Mouse (Mus musculus): ENCODE results near the gene Gpr33. TPM values are rescaled to one million over a fixed set of nuclear protein-coding genes. Genes with fewer than 3 reads are reported as not detected.
A peak's percentile ranks its signal among the peaks of the same experiment; 100 is the strongest.

The Gpr33 gene
- not detected for polyA plus RNA-seq (2017; shearing (Covaris generic))

DNA sequence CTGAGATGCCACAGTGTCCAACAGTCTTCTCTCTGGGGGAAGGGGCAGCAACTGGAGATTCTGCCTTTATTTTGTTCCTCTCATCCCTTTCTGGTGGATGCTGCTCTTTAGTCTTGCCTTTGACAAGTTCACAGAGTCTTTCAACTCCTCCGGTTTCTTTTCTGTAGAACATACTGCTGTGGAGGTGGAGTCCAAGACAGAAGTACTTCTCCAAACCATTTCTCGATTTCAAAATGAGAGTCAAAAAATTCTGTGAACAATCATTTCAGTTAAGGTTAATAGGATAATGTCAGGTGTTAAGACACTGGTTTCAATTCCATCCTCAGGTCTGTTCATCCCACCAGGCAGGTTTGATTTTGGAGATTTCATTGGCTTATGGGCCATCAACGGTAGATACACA lies at the start of gene Gpr33:
TSS of gene Gpr33 (minus strand) at position 101 of the 400 bp plus-strand sequence.
- ATAC-seq = no peak

GRCm38 (mm10) chr12:52049324-52049723 lies 21.5 kb upstream of the Gpr33 start:
- no peak for ATAC-seq

DNA sequence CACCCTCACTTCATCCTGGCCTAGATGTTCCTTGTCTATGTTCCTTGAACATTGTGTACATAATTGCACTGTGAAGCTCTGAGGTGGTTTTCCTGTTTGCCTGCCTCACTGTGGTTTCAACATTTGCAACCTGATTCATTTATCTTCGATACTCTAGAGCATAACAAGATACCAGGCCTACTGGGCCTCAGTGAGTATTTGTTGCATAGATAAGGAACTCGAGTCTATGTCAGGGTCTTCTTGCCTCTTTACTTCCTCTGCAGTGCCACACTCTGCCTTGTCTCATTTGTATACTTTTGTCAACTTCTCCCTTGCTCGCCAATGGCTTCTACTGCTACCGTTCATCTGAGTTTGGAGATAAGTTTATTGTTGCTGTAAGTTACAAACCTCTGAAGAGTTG lies 18.5 kb upstream of the Gpr33 start:
- ATAC-seq = no peak

GRCm38 (mm10) chr12:52042818-52043336 lies 15.0 kb upstream of the Gpr33 start:
- ATAC-seq = no peak

DNA sequence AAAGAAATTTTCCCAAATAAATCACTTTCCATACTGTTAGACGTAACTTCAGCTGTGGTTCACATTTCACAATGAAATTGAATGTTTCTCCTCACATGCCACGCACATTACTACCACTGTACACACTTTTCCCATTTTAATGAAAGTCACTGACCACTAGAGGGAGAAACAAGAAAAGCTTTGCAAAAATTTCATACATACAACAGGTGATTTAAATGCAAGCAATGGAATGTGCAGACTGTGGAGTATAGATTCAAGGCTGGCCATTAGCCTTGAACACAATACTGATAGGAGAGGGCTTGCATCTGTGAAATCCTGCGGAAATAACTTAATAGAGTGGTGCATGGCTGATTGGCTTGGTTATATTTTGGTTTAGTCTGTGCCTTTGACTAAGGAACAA lies 10.5 kb upstream of the Gpr33 start:
- ATAC-seq = no peak

- ATAC-seq = no peak
Measured at GRCm38 (mm10) chr12:52034956-52035355, 7.1 kb upstream of the Gpr33 start.

DNA sequence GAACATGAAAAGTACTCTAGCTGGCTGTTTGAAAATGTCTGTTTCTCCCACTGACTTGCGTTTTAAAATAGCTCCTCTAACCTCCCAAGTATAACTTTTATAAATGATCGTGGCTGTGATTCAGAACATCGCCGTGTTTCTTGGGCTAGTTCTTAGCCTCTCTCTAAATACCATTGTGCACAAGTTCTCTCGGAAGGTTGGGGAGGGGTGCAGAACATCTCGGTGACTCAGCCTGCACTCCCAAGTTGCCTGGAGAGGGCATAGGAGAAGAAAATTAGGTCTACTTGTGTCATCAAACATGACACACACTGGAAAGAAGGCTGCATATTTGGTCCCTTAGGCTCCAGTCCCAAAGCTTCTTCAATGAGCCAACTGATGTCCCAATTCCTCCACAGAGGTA lies 4.4 kb upstream of the Gpr33 start:
- ATAC-seq = no peak

DNA sequence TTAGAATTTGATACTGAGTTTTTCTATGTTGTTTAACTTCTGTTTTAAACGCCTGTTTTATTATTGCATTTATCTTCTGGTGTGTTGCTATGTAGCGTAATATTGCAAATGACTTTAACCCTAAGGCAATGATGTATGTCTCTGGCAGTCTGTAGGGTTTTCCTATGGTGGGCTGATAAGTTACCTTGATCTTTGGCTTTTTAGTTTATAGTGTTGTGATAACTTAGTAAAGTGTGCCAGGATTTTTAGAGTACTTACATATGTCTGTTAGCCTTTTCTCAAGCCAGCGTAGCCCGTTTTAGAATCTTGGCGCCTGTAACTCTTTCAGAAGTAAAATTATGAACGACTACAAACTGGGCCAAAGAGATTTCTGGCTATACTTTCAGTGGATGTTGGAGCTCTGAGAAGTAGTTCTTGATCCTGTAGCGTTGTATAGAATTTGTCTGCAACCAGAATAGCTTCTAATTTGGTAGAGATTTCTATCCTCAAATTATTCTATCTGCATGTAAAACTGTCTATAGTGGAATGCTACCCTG lies 13.3 kb downstream of the Gpr33 start:
- ATAC-seq = no peak

DNA sequence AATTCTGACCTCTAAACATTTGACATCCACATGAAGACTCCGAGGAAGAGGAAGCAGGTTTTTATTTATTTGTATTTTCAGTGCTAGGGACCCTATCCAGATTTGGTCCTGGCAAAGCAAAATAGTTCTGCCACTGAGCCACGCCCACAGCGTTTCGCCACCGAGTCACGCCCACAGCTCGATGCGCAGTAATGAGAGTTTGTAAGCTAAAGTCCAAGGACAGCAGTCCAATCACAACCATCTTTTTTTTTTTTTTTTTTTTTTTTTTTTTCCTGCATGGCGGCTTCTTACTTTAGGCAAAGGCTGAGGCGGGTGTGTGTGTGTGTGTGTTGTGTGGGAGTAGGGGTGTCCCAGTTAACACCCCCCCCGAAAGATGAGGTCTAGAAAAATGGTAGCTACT lies 13.8 kb downstream of the Gpr33 start:
- no peak for ATAC-seq

DNA sequence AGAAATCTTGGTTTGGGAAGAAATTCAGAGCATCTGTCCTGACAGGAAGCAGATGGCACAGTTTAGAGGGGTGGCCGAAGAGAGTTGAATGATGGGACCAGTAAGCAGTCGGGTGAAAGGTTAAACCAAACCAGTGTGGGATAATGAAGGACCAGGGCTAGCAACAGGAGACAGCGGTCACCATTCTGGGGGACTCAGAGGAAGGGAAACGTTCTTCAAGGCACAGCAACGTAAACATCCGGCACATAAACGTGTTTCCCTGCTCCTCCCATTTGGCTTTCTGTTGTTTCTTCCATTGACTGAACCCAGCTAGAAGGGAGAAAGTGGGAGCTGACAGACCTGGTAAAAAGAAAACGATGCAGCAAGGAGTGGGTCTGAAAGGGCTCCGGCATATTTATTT lies 14.6 kb downstream of the Gpr33 start:
- no peak for ATAC-seq

DNA sequence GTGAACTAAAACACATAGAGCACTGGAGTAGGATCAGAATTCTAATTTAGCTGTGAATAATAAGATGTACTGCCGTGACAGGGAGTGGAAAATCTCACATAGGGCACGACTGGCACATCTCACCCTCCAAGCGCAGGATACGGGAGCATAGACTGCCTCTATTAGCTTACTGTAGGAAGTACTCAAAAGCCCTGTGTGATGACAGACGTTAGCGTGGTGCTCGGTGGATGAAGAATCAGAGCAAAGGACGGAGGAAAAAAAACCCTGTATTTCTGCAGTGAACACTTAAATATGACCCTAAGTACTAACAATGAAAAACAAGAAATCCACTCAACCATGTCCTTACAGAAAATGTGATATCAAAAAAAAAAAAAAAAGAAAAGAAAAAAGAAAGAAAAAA lies 15.7 kb downstream of the Gpr33 start:
- no peak for ATAC-seq

GRCm38 (mm10) chr12:52010630-52010961 lies 17.3 kb downstream of the Gpr33 start:
- no peak for ATAC-seq

DNA sequence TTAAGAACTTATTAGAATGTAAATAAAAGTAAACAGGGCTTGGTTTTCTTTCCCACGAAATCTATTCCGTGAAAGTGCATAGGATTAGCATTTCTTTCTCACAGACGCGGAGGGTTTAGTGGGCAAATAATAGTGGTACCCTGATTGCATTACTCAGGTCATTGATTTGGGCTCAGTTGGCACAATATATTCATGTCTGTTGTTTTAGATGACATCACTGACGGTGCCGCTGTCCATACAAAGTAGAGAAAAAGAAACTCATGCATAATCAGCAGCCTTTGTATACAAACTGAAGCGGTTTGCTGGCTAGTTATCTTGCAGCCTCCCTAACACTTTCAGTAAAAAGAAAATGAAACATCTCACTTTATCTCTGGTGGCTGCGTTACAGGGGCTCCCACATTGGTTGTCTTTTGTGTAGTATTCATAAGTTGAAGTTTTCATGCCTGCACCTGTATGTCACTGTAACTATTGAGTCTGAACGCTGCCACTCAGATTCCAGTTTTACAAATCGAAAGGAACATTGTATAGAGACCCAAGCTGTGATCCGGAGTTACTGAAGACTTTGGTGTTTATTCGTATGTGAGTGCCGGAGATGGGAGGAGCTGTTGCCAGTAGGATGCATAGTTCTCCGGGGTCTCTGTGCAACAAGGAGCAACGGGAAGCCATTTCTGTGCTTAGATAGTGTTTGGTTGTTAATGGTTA lies 17.8 kb downstream of the Gpr33 start:
- no peak for ATAC-seq

- ATAC-seq = no peak
Measured at GRCm38 (mm10) chr12:52006633-52006994, 21.2 kb downstream of the Gpr33 start.

DNA sequence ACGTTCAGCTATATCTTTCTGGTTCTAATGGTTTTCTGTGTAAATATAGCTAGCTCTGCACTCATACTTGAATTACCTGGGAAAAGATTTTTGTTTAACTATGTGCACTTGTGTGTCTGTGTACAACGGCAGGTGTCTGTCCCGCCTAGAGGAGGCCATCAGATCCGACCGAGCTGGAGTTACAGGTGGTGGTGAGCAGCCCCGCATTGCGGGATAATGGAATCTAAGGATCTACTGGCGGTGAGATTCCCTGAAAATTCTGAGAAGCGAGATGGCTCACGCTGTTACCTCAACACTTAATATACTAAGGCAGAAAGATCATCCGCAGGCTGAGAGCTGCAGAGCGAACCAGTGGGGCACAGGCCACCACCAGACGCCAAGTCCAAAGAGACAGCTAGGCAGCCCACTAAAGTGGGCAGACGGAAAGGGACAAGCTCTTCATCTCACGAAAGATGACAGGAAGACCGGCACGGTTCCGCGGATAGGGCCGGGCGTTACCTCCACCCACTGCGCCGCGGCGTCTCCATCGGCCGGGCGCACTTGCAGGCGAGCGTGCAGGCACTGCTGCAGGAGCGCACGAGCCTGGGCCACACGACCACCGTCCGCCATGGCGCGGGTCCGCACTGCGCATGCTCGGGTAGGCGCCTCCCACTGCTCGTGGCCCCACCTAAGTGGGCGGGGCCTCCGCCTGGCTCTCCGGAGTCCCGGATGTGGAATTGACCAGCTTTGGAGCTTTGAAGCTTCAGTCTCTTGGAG lies 21.8 kb downstream of the Gpr33 start, which contains the start of gene Dtd2:
TSS of gene Dtd2 (minus strand) at position 625 of the 756 bp plus-strand sequence.
- ATAC-seq = peak; percentile 80

- peak; percentile 36 for ATAC-seq
Measured at GRCm38 (mm10) chr12:52002746-52003145, 25.1 kb downstream of the Gpr33 start.

DNA sequence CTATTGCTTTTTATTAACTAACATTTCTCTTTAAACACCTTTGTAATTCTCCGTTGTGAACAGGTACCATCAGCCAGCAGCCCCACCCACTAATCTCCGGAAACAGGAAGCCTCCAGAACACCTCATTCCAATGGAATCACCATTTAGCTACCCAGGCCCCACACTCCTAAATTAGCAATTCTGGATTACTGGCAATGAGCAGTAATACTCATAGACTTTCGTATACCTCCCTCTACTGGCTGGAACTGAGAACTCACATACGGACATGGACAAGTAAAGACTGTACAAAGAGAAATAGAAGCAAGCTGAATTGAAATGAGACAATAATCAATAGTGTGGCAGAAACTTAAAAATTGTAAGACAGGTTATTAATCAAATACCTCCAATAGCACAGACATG lies 26.3 kb downstream of the Gpr33 start:
- peak; percentile 76 for ATAC-seq

GRCm38 (mm10) chr12:51998366-51998932 lies 29.4 kb downstream of the Gpr33 start:
- ATAC-seq = no peak

GRCm38 (mm10) chr12:51995738-51996536 lies 31.9 kb downstream of the Gpr33 start:
- ATAC-seq = no peak

DNA sequence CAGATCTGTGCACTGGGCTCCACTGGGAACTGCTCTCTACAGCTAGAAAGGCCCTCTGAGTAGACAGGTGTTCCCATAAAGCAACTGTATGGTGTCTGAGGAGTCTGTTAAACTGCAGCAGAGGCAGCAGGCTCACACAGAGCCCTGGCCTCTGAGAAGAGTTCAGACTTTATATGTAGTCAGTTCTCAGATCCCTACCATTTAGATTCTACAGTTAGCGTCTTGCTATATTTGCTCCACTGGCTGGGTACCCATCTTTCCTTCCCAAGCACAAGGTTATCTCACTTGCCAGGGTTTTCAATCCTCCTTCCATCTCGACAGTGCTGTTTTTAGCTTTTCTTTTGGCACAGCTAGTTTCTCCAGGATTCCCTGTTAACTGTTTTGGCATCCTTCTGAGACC lies 37.2 kb downstream of the Gpr33 start:
- ATAC-seq = no peak

- ATAC-seq = no peak
Measured at GRCm38 (mm10) chr12:51988536-51988935, 39.3 kb downstream of the Gpr33 start.

- ATAC-seq = no peak
Measured at GRCm38 (mm10) chr12:51985826-51986225, 42.0 kb downstream of the Gpr33 start.

All from inflammation-experienced regulatory T-cells, adult 6 months (primary cell).